In the genomic region with DNA sequence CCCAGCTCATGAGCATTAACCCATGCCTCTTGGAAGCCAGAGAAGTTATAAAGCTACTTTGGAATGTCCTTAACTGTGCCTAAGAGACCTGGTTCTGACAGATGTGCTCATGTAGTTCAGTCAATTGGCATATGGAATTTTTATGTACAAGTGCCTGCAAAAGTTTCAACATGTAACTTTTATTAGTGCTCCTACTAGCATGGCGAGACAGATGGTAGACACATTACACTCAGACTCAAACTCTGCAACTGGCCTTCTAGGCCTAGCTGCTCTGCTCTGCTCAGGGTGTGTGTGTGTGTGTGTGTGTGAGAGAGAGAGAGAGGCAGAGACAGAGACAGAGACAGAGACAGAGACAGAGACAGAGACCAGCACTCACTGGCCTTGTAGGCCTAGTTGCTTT, we compare ENCODE assay signal across 31 mouse cellular contexts. TPM values are rescaled to one million over a fixed set of nuclear protein-coding genes. Genes with fewer than 3 reads are reported as not detected.
"Had no signal": no experiment of that assay in that cellular context is flagged by ENCODE, and none has a peak within 500 bp of the region (broad histone marks: within the 10 kb centered on the region; RNA-seq: fewer than 3 reads in every experiment).

No protein-coding gene starts in this region.

- H3K4me1 ChIP-seq: heart, embryonic 13.5 days; heart, embryonic 15.5 days; hindbrain, embryonic 13.5 days; hindbrain, embryonic 15.5 days; kidney, embryonic 15.5 days; liver, embryonic 13.5 days; liver, embryonic 15.5 days had no signal

- H3K27me3 ChIP-seq: hindbrain, embryonic 15.5 days; kidney, embryonic 15.5 days had no signal

- ATAC-seq: hindbrain, postnatal 0 days; intestine, embryonic 16.5 days had no signal

- H3K9ac ChIP-seq: heart, embryonic 13.5 days; heart, embryonic 15.5 days; hindbrain, embryonic 13.5 days; hindbrain, embryonic 15.5 days; kidney, embryonic 15.5 days; liver, embryonic 13.5 days; liver, embryonic 15.5 days had no signal

- H3K9me3 ChIP-seq: heart, embryonic 13.5 days; heart, embryonic 15.5 days; hindbrain, embryonic 13.5 days; hindbrain, embryonic 15.5 days; kidney, embryonic 15.5 days; liver, embryonic 13.5 days; liver, embryonic 15.5 days had no signal

- H3K27ac ChIP-seq: gastrocnemius, adult 2 months; heart, adult 2 months; heart, embryonic 13.5 days; heart, embryonic 15.5 days; hindbrain, embryonic 13.5 days; hindbrain, embryonic 15.5 days; hindbrain, postnatal 0 days; kidney, embryonic 15.5 days; kidney, postnatal 0 days; liver, embryonic 13.5 days; liver, embryonic 15.5 days had no signal

- H3K36me3 ChIP-seq: heart, embryonic 13.5 days; heart, embryonic 15.5 days; hindbrain, embryonic 13.5 days; hindbrain, embryonic 15.5 days; kidney, embryonic 15.5 days; liver, embryonic 13.5 days; liver, embryonic 15.5 days had no signal

- DNase-seq: gastrocnemius, adult 2 months; gastrocnemius, postnatal 10 days; gastrocnemius, postnatal 25 days; heart, adult 2 months; heart, postnatal 4 days; kidney, adult 11 months; kidney, adult 2 months; kidney, adult 9 months; kidney, postnatal 14 days; kidney, postnatal 36 days; layer of hippocampus, adult 9-11 months; layer of hippocampus, postnatal 36 days; left cerebral cortex, postnatal 4 days; liver; liver, embryonic 13.5 days had no signal

- H3K4me3 ChIP-seq: gastrocnemius, adult 2 months; heart, adult 2 months; heart, embryonic 13.5 days; heart, embryonic 15.5 days; hindbrain, embryonic 13.5 days; hindbrain, embryonic 15.5 days; kidney, embryonic 15.5 days; liver, embryonic 13.5 days; liver, embryonic 15.5 days had no signal

- H3K4me2 ChIP-seq: heart, embryonic 11.5 days; heart, embryonic 13.5 days; heart, embryonic 15.5 days; hindbrain, embryonic 13.5 days; hindbrain, embryonic 15.5 days; kidney, embryonic 15.5 days; liver, embryonic 11.5 days; liver, embryonic 13.5 days; liver, embryonic 15.5 days had no signal

RNA-seq across cellular contexts. Expression of a gene that starts 17.8 kb away (rescaled TPM):
- polyA plus RNA-seq: heart, embryonic 15.5 days; heart, postnatal 0 days; intestine, embryonic 14.5 days; intestine, embryonic 16.5 days; large intestine, adult 2 months; liver, embryonic 11.5 days; liver, embryonic 13.5 days; liver, embryonic 15.5 days had no signal

RNA-seq across cellular contexts. Expression of a gene that starts 56.5 kb away (rescaled TPM):
- polyA plus RNA-seq: frontal cortex, adult 2 months; heart, adult 2 months; heart, embryonic 11.5 days; heart, embryonic 13.5 days; heart, embryonic 15.5 days; heart, postnatal 0 days; hindbrain, embryonic 11.5 days; hindbrain, embryonic 13.5 days; hindbrain, embryonic 15.5 days; hindbrain, postnatal 0 days; intestine, embryonic 14.5 days; intestine, embryonic 16.5 days; kidney, adult 2 months; kidney, embryonic 15.5 days; kidney, postnatal 0 days; large intestine, adult 2 months; liver, embryonic 11.5 days; liver, embryonic 13.5 days; liver, embryonic 15.5 days had no signal
